Mouse (Mus musculus): ENCODE measurements at regions not wholly inside any gene's neighbourhood (a gene's known extent, or its start where the extent isn't known, plus 50 kb on each side); places are given as distances from the start of the nearest gene placed in this dataset.

DNA sequence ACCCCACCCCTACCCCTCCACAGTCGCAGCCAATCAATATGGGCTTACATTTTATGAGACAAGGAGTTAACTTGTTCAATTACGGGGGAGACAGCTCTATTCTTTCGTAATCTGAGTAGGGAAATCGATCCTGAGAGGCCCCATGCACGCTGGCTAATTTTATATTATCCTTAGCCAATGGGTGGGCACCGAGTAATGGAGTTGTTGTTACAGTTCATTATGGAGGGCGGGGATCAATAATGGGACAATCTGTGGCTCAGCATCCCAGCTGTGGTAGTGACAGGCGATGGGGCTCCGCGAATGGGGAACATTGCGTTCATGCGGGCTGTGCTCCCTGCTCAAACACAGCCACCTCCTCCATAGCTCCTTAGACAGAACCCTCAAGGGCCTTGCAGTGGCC lies 118.9 kb upstream of the Irx6 start:
- TF ChIP-seq CTCF (IDR thresholded peaks at IDR 0.05; ENCODE audit: control insufficient read depth, insufficient read depth, low read length) (no peak), POLR2A (IDR thresholded peaks at IDR 0.05; ENCODE audit: borderline replicate concordance, control insufficient read depth, low read depth, low read length) (no peak)
